Mouse (Mus musculus) embryonic fibroblast, embryonic 13.5 days (primary cell): ENCODE data around the gene Fastkd1.
A peak's percentile ranks its signal among the peaks of the same experiment; 100 is the strongest.

Experiments used
- CTCF ChIP-seq: IDR thresholded peaks from 2 replicates; pipeline ENCODE4 v1.5.1; 2011; ENCODE audit warnings: mild to moderate bottlenecking, control low read depth, low read length, moderate library complexity, borderline replicate concordance; ENCODE audit not compliant: insufficient read depth
- POLR2A ChIP-seq: IDR thresholded peaks from 2 replicates; pipeline ENCODE4 v1.6.1; 2011; ENCODE audit warnings: low read depth, mild to moderate bottlenecking, control low read depth, low read length, moderate library complexity

GRCm38 (mm10) chr2:69646726-69647490, 66.4 kb downstream of the Fastkd1 start, which contains the start of gene Bbs5:
- TF ChIP-seq CTCF (no peak), POLR2A (peak; percentile 48; the same call in 1 of the 2 replicates)
